Mouse (Mus musculus): ENCODE data around the gene Olfr1370. TPM values are rescaled to one million over a fixed set of nuclear protein-coding genes. Genes with fewer than 3 reads are reported as not detected.
"Not testable (repeated sequence)": the region's sequence is repeated elsewhere in the genome, so short reads cannot be mapped to it uniquely, and the experiment has no call there.

Olfr1370 gene
- not detected in 2 replicates for polyA plus RNA-seq (2015; fragmentation: Nextera tagmentation; extraction: Ambion mirVana)

- Histone ChIP-seq H3K9ac (ENCODE audit: low read depth, low read length) (no peak within 1 kb of the TSS), H3K4me2 (ENCODE audit: low read depth, low read length) (no peak within 1 kb of the TSS), H3K4me1 (ENCODE audit: control insufficient read depth, insufficient read depth, low read length) (no peaks in the 10 kb centered on the region), H3K4me3 (ENCODE audit: low read length) (no peak within 1 kb of the TSS), H3K27me3 (replicated peaks; ENCODE audit: control insufficient read depth, insufficient read depth, low read length) (no peaks in the 10 kb centered on the region), H3K27ac (ENCODE audit: low read length) (no peak within 1 kb of the TSS), H3K36me3 (ENCODE audit: control insufficient read depth, insufficient read depth, low read length) (no peaks in the 10 kb centered on the region), H3K9me3 (ENCODE audit: control insufficient read depth, low read length) (no peaks in the 10 kb centered on the region)
- WGBS: 73% methylated on average over 3 of the region's 3 CpGs
- ATAC-seq: no peak
These were observed at the start of gene Olfr1370 for GRCm38 (mm10) chr13:21074847-21075246. Gene Olfr1370, minus strand, starts transcription at chr13:21074947.

DNA sequence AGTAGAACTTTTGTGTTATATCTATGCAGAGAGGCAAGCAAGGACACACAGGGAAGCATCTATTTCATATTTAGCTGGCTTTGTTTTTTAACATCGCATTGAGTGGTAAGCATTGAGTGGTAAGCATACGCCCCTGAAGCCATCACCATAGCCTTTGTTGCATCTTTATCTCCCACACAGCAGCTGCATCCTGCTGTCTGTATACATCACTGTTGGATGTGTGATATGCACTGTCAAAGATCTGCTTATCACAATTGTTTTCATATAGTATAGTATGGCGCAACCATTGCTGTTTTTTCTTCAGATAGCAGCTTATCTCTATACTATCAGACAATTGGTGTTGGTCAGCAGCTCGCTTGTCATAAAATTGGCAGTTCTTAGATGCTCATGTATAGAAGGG, 39.4 kb upstream of the Olfr1370 start:
- ATAC-seq: no peak
- Histone ChIP-seq H3K4me1 (ENCODE audit: control insufficient read depth, insufficient read depth, low read length) (no peaks in the 10 kb centered on the region), H3K9ac (ENCODE audit: low read depth, low read length) (no peak overlapping the region), H3K4me3 (ENCODE audit: low read length) (no peak overlapping the region), H3K36me3 (ENCODE audit: control insufficient read depth, insufficient read depth, low read length) (no peaks in the 10 kb centered on the region), H3K4me2 (ENCODE audit: low read depth, low read length) (no peak overlapping the region), H3K9me3 (ENCODE audit: control insufficient read depth, low read length) (no peaks in the 10 kb centered on the region), H3K27ac (ENCODE audit: low read length) (no peak overlapping the region), H3K27me3 (replicated peaks; ENCODE audit: control insufficient read depth, insufficient read depth, low read length) (no peaks in the 10 kb centered on the region)
- 78% methylated on average over 4 of the region's 4 CpGs for WGBS

- H3K9me3 ChIP-seq (ENCODE audit: control insufficient read depth, low read length); H3K4me2 ChIP-seq (ENCODE audit: low read depth, low read length); H3K4me3 ChIP-seq (ENCODE audit: low read length); H3K36me3 ChIP-seq (ENCODE audit: control insufficient read depth, insufficient read depth, low read length); H3K4me1 ChIP-seq (ENCODE audit: control insufficient read depth, insufficient read depth, low read length); H3K27ac ChIP-seq (ENCODE audit: low read length); H3K27me3 ChIP-seq (replicated peaks; ENCODE audit: control insufficient read depth, insufficient read depth, low read length); ATAC-seq; H3K9ac ChIP-seq (ENCODE audit: low read depth, low read length): not testable (repeated sequence)
- 76% methylated on average over 3 of the region's 3 CpGs for WGBS
These were observed 36.4 kb upstream of the Olfr1370 start, which contains the start of gene Olfr1369-ps1 for GRCm38 (mm10) chr13:21111183-21111582. Gene Olfr1369-ps1, plus strand, starts transcription at chr13:21111483.

DNA sequence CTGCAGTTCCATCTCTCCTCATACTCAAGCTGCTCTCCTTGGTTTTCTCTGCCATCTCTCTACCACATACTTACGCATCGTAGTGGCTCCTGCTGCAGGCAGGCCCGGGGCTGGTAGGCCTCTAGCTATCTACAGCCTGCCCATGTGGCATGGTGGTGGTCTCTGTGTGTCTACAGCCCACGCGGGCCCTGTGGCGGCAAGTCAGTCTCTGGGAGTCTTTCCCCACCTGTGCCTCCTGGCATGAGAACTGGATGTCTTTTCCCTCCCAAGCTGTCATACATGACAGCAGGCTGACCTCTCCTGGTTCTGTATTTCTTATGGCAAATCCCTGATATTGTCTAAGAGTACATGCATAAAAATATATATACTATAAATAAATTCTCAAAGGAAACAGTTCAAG, 35.7 kb upstream of the Olfr1370 start:
- no peak overlapping the region for H3K4me3 ChIP-seq (ENCODE audit: low read length)
- H3K27me3 ChIP-seq (replicated peaks; ENCODE audit: control insufficient read depth, insufficient read depth, low read length): no peaks in the 10 kb centered on the region
- H3K4me1 ChIP-seq (ENCODE audit: control insufficient read depth, insufficient read depth, low read length): no peaks in the 10 kb centered on the region
- no peak overlapping the region for H3K4me2 ChIP-seq (ENCODE audit: low read depth, low read length)
- no peaks in the 10 kb centered on the region for H3K36me3 ChIP-seq (ENCODE audit: control insufficient read depth, insufficient read depth, low read length)
- H3K9ac ChIP-seq (ENCODE audit: low read depth, low read length): no peak overlapping the region
- no peak overlapping the region for H3K27ac ChIP-seq (ENCODE audit: low read length)
- WGBS: 94% methylated on average over 6 of the region's 6 CpGs
- no peaks in the 10 kb centered on the region for H3K9me3 ChIP-seq (ENCODE audit: control insufficient read depth, low read length)
- no peak for ATAC-seq

GRCm38 (mm10) chr13:21109759-21110158, 35.0 kb upstream of the Olfr1370 start:
- no peak for ATAC-seq
- Histone ChIP-seq H3K36me3 (ENCODE audit: control insufficient read depth, insufficient read depth, low read length) (no peaks in the 10 kb centered on the region), H3K4me1 (ENCODE audit: control insufficient read depth, insufficient read depth, low read length) (no peaks in the 10 kb centered on the region), H3K27ac (ENCODE audit: low read length) (no peak overlapping the region), H3K9ac (ENCODE audit: low read depth, low read length) (no peak overlapping the region), H3K4me2 (ENCODE audit: low read depth, low read length) (no peak overlapping the region), H3K4me3 (ENCODE audit: low read length) (no peak overlapping the region), H3K27me3 (replicated peaks; ENCODE audit: control insufficient read depth, insufficient read depth, low read length) (no peaks in the 10 kb centered on the region), H3K9me3 (ENCODE audit: control insufficient read depth, low read length) (no peaks in the 10 kb centered on the region)
- 93% methylated on average over 3 of the region's 3 CpGs for WGBS

GRCm38 (mm10) chr13:21082686-21083085, 7.9 kb upstream of the Olfr1370 start:
- WGBS: 70% methylated on average over 2 of the region's 2 CpGs
- H3K9ac ChIP-seq (ENCODE audit: low read depth, low read length): no peak overlapping the region
- no peaks in the 10 kb centered on the region for H3K27me3 ChIP-seq (replicated peaks; ENCODE audit: control insufficient read depth, insufficient read depth, low read length)
- H3K4me2 ChIP-seq (ENCODE audit: low read depth, low read length): no peak overlapping the region
- no peak overlapping the region for H3K4me3 ChIP-seq (ENCODE audit: low read length)
- H3K36me3 ChIP-seq (ENCODE audit: control insufficient read depth, insufficient read depth, low read length): no peaks in the 10 kb centered on the region
- H3K4me1 ChIP-seq (ENCODE audit: control insufficient read depth, insufficient read depth, low read length): no peaks in the 10 kb centered on the region
- H3K9me3 ChIP-seq (ENCODE audit: control insufficient read depth, low read length): no peaks in the 10 kb centered on the region
- ATAC-seq: no peak
- H3K27ac ChIP-seq (ENCODE audit: low read length): no peak overlapping the region

GRCm38 (mm10) chr13:21066021-21066420, 8.7 kb downstream of the Olfr1370 start:
- H3K9ac ChIP-seq (ENCODE audit: low read depth, low read length): no peak overlapping the region
- H3K27me3 ChIP-seq (replicated peaks; ENCODE audit: control insufficient read depth, insufficient read depth, low read length): no peaks in the 10 kb centered on the region
- no peak overlapping the region for H3K4me2 ChIP-seq (ENCODE audit: low read depth, low read length)
- H3K27ac ChIP-seq (ENCODE audit: low read length): no peak overlapping the region
- H3K4me1 ChIP-seq (ENCODE audit: control insufficient read depth, insufficient read depth, low read length): no peaks in the 10 kb centered on the region
- WGBS: 88% methylated on average over 2 of the region's 2 CpGs
- H3K9me3 ChIP-seq (ENCODE audit: control insufficient read depth, low read length): no peaks in the 10 kb centered on the region
- H3K4me3 ChIP-seq (ENCODE audit: low read length): no peak overlapping the region
- ATAC-seq: no peak
- H3K36me3 ChIP-seq (ENCODE audit: control insufficient read depth, insufficient read depth, low read length): no peaks in the 10 kb centered on the region

DNA sequence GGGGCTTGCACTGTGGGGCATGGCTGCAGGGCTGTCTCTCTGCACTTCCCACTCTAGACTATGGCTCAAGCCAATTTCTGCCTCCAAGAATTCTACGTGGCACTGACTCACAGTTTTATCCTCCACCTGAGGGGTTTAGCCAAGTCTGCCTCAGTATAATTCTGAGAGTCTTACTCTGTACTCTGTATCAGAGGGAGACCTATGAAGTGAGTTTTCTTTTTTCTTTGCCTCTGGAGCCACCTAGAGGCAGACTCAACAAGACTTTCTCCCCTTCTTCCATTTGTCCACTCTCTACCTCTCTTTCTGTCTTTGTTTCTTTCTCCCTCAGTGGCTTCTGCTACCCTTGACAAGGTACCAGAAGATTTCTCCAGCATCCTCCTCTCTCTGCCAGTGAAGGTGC, 24.6 kb downstream of the Olfr1370 start:
- H3K27ac ChIP-seq (ENCODE audit: low read length): no peak overlapping the region
- no peak overlapping the region for H3K4me2 ChIP-seq (ENCODE audit: low read depth, low read length)
- 20% methylated on average over 1 of the region's 1 CpGs for WGBS
- no peak overlapping the region for H3K4me3 ChIP-seq (ENCODE audit: low read length)
- H3K36me3 ChIP-seq (ENCODE audit: control insufficient read depth, insufficient read depth, low read length): no peaks in the 10 kb centered on the region
- H3K9me3 ChIP-seq (ENCODE audit: control insufficient read depth, low read length): no peaks in the 10 kb centered on the region
- no peak overlapping the region for H3K9ac ChIP-seq (ENCODE audit: low read depth, low read length)
- H3K4me1 ChIP-seq (ENCODE audit: control insufficient read depth, insufficient read depth, low read length): no peaks in the 10 kb centered on the region
- H3K27me3 ChIP-seq (replicated peaks; ENCODE audit: control insufficient read depth, insufficient read depth, low read length): no peaks in the 10 kb centered on the region
- no peak for ATAC-seq

DNA sequence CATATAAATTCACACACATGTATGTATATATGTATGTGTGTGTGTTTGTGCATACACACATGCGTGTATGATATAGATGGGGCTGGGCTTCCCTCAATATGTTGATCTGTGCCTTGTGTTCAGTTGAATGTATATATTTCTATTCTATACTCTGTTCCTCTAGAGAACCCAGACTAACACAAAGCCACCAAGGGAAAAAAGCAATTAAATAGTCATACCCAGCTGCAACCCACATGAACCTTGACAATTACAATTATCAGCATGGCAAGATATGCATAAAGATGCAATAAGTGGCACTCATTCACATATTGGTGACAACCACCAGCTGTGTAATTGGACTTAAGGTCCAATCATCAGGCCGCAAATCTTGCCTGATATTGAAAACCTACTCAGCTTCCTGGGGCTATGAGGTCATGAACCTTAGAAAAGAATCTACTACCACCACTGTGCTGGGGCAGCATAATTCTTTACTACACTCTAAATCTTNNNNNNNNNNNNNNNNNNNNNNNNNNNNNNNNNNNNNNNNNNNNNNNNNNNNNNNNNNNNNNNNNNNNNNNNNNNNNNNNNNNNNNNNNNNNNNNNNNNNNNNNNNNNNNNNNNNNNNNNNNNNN, 34.1 kb downstream of the Olfr1370 start:
- Histone ChIP-seq H3K9ac (ENCODE audit: low read depth, low read length) (no peak overlapping the region), H3K4me1 (ENCODE audit: control insufficient read depth, insufficient read depth, low read length) (no peaks in the 10 kb centered on the region), H3K27ac (ENCODE audit: low read length) (no peak overlapping the region), H3K4me3 (ENCODE audit: low read length) (no peak overlapping the region), H3K9me3 (ENCODE audit: control insufficient read depth, low read length) (no peaks in the 10 kb centered on the region), H3K36me3 (ENCODE audit: control insufficient read depth, insufficient read depth, low read length) (no peaks in the 10 kb centered on the region), H3K27me3 (replicated peaks; ENCODE audit: control insufficient read depth, insufficient read depth, low read length) (no peaks in the 10 kb centered on the region), H3K4me2 (ENCODE audit: low read depth, low read length) (no peak overlapping the region)
- WGBS: 84% methylated on average over 2 of the region's 2 CpGs
- ATAC-seq: no peak

- ATAC-seq: no peak
- Histone ChIP-seq H3K9me3 (ENCODE audit: control insufficient read depth, low read length) (no peaks in the 10 kb centered on the region), H3K4me3 (ENCODE audit: low read length) (no peak overlapping the region), H3K4me1 (ENCODE audit: control insufficient read depth, insufficient read depth, low read length) (no peaks in the 10 kb centered on the region), H3K9ac (ENCODE audit: low read depth, low read length) (no peak overlapping the region), H3K27me3 (replicated peaks; ENCODE audit: control insufficient read depth, insufficient read depth, low read length) (no peaks in the 10 kb centered on the region), H3K4me2 (ENCODE audit: low read depth, low read length) (no peak overlapping the region), H3K36me3 (ENCODE audit: control insufficient read depth, insufficient read depth, low read length) (no peaks in the 10 kb centered on the region), H3K27ac (ENCODE audit: low read length) (no peak overlapping the region)
These were observed 38.8 kb downstream of the Olfr1370 start for GRCm38 (mm10) chr13:21035981-21036380.
